Mouse (Mus musculus) ES-Bruce4 (cell line): ENCODE results near the gene Trip11. TPM values are rescaled to one million over a fixed set of nuclear protein-coding genes. Genes with fewer than 3 reads are reported as not detected.
A peak's percentile ranks its signal among the peaks of the same experiment; 100 is the strongest.

ENCODE experiments used
- H3K27ac ChIP-seq: 2 replicates; pipeline ENCODE4 v1.5.1; 2012; ENCODE audit warnings: low read length, inconsistent platforms; ENCODE audit not compliant: insufficient read depth
- H3K27me3 ChIP-seq: 2 replicates; pipeline ENCODE4 v1.6.1; 2012; ENCODE audit warnings: mild to moderate bottlenecking, low read length, inconsistent platforms; ENCODE audit not compliant: control insufficient read depth, poor library complexity, insufficient read depth, severe bottlenecking
- H3K36me3 ChIP-seq: 2 replicates; pipeline ENCODE4 v1.6.1; 2012; ENCODE audit warnings: inconsistent platforms, mild to moderate bottlenecking, low read length, moderate library complexity; ENCODE audit not compliant: control insufficient read depth, poor library complexity, insufficient read depth, severe bottlenecking
- H3K4me1 ChIP-seq: one replicate; pipeline ENCODE4 v1.8.1; 2011; ENCODE audit warnings: low read length; ENCODE audit not compliant: control insufficient read depth, insufficient read depth
- H3K4me3 ChIP-seq: 2 replicates; pipeline ENCODE4 v1.5.1; 2011; ENCODE audit warnings: low read depth, mild to moderate bottlenecking, low read length
- H3K9ac ChIP-seq: 2 replicates; pipeline ENCODE4 v1.6.1; 2012; ENCODE audit warnings: low read depth, mild to moderate bottlenecking, inconsistent platforms; ENCODE audit not compliant: poor library complexity, severe bottlenecking
- H3K9me3 ChIP-seq: replicated peaks from 2 replicates; pipeline ENCODE4 v1.6.1; 2012; ENCODE audit warnings: mild to moderate bottlenecking, low read length, inconsistent platforms; ENCODE audit not compliant: control insufficient read depth, poor library complexity, insufficient read depth, severe bottlenecking
- CTCF ChIP-seq: IDR thresholded peaks from one replicate; pipeline ENCODE4 v1.8.1; 2011; ENCODE audit warnings: low read depth, low read length
- EP300 ChIP-seq: IDR thresholded peaks from 2 replicates; pipeline ENCODE4 v1.6.1; 2011; ENCODE audit warnings: low read depth, low read length; ENCODE audit not compliant: insufficient read depth
- POLR2A ChIP-seq: IDR thresholded peaks from one replicate; pipeline ENCODE4 v1.8.1; 2011; ENCODE audit warnings: low read length; ENCODE audit not compliant: insufficient read depth
- polyA plus RNA-seq: library from polyadenylated mRNA; stranded (reverse); fragments of >200 nt; gene quantifications from 2 replicates; pipeline ENCODE4 v1.2.4, GENCODE M21; 2011; ENCODE audit warnings: low read depth; ENCODE audit not compliant: missing spikeins, insufficient read depth, insufficient read length

Gene Trip11
- polyA plus RNA-seq, 1 experiment: 23.7 TPM

- no peaks in the 10 kb centered on the region for H3K4me1 ChIP-seq
- H3K9me3 ChIP-seq: no peaks in the 10 kb centered on the region
- H3K4me3 ChIP-seq: no peak overlapping the region
- no peaks in the 10 kb centered on the region; the same call in 1 of the 2 replicates for H3K27me3 ChIP-seq
- H3K27ac ChIP-seq: no peak overlapping the region
- no peak overlapping the region for H3K9ac ChIP-seq
- TF ChIP-seq EP300 (no peak), CTCF (no peak), POLR2A (no peak)
- H3K36me3 ChIP-seq: no peaks in the 10 kb centered on the region
Observed at GRCm38 (mm10) chr12:101823161-101823560, 89.9 kb downstream of the Trip11 start.

- no peak overlapping the region for H3K27ac ChIP-seq
- H3K9ac ChIP-seq: no peak overlapping the region
- H3K4me1 ChIP-seq: no peaks in the 10 kb centered on the region
- no peaks in the 10 kb centered on the region for H3K9me3 ChIP-seq
- TF ChIP-seq EP300: no peak
- TF ChIP-seq POLR2A: no peak
- no peak for TF ChIP-seq CTCF
- no peaks in the 10 kb centered on the region; the same call in 1 of the 2 replicates for H3K27me3 ChIP-seq
- H3K36me3 ChIP-seq: no peaks in the 10 kb centered on the region
- H3K4me3 ChIP-seq: no peak overlapping the region
Observed at GRCm38 (mm10) chr12:101821596-101821995, 91.5 kb downstream of the Trip11 start.

DNA sequence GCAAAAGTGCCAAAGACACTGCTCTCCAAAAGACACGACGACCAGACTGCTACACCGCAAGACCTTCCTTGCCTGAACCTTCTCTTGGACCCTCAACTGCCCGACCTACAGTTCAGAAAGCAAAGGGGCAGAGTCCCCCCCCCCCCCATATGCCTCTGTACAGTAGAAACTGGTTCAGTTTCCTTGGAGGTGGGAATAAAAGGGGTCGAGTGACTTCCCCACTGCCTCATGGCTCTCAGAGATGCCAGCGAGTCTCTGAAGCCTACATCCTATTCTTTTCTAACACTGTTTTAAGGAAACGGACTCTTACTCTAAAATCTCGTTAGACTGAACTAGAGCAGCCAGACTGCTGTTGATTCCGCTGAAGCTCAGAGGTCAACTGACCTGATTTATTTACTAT, 93.5 kb downstream of the Trip11 start:
- H3K4me3 ChIP-seq: peak overlapping the region; percentile 58; the same call in 1 of the 2 replicates
- no peaks in the 10 kb centered on the region; the same call in 1 of the 2 replicates for H3K27me3 ChIP-seq
- no peaks in the 10 kb centered on the region for H3K4me1 ChIP-seq
- no peak overlapping the region for H3K9ac ChIP-seq
- no peaks in the 10 kb centered on the region for H3K36me3 ChIP-seq
- no peak overlapping the region for H3K27ac ChIP-seq
- no peaks in the 10 kb centered on the region for H3K9me3 ChIP-seq
- TF ChIP-seq CTCF (no peak), POLR2A (no peak), EP300 (no peak)

- H3K36me3 ChIP-seq: no peaks in the 10 kb centered on the region
- peak within 1 kb of the TSS; percentile 41 for H3K9ac ChIP-seq
- no peaks in the 10 kb centered on the region; the same call in 1 of the 2 replicates for H3K27me3 ChIP-seq
- TF ChIP-seq POLR2A: no peak
- TF ChIP-seq EP300: no peak
- TF ChIP-seq CTCF: no peak
- H3K4me1 ChIP-seq: no peaks in the 10 kb centered on the region
- H3K27ac ChIP-seq: no peak within 1 kb of the TSS
- H3K9me3 ChIP-seq: no peaks in the 10 kb centered on the region
- peak within 1 kb of the TSS; percentile 58 for H3K4me3 ChIP-seq
Observed at GRCm38 (mm10) chr12:101818608-101819370, 94.3 kb downstream of the Trip11 start, which contains the start of gene Fbln5. Gene Fbln5 (minus strand): TSS chr12:101819055.

DNA sequence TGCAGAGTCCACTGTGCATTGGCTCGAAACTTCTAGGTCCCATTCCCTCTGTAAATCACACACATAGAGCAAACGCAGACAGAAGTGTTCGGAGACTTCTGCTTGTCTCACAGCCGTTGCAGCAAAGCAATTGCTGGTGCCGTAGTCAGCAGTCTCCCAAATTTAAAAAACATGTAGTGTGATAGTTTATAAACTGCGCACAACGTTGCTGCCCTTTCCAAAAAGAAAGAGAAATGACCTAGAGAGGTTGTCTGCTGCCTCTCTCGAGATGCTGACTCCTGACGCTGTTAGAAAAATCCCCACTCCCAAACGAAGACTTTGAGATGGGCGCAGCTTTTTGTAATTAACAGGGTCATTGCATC, 94.8 kb downstream of the Trip11 start:
- Histone ChIP-seq H3K4me1 (no peaks in the 10 kb centered on the region), H3K9me3 (no peaks in the 10 kb centered on the region), H3K4me3 (peak overlapping the region; percentile 58; the same call in 1 of the 2 replicates), H3K27me3 (no peaks in the 10 kb centered on the region; the same call in 1 of the 2 replicates), H3K36me3 (no peaks in the 10 kb centered on the region), H3K27ac (no peak overlapping the region), H3K9ac (peak overlapping the region; percentile 41)
- no peak for TF ChIP-seq EP300
- TF ChIP-seq CTCF: no peak
- TF ChIP-seq POLR2A: no peak

GRCm38 (mm10) chr12:101816810-101817209, 96.3 kb downstream of the Trip11 start:
- H3K27me3 ChIP-seq: no peaks in the 10 kb centered on the region; the same call in 1 of the 2 replicates
- no peaks in the 10 kb centered on the region for H3K9me3 ChIP-seq
- no peaks in the 10 kb centered on the region for H3K36me3 ChIP-seq
- no peak overlapping the region for H3K9ac ChIP-seq
- H3K4me1 ChIP-seq: no peaks in the 10 kb centered on the region
- TF ChIP-seq CTCF (peak; percentile 37), POLR2A (no peak), EP300 (no peak)
- no peak overlapping the region for H3K27ac ChIP-seq
- no peak overlapping the region for H3K4me3 ChIP-seq
